Mouse (Mus musculus): Measurements from ENCODE around the gene Ccdc69. TPM values are rescaled to one million over a fixed set of nuclear protein-coding genes. Genes with fewer than 3 reads are reported as not detected.

The Ccdc69 gene
- total and polyA plus RNA-seq, 3 experiments, result 0.31 to 0.42 TPM; not detected in 1

GRCm38 (mm10) chr11:55089892-55090291 lies 12.0 kb upstream of the Ccdc69 start:
- TF ChIP-seq MYB (IDR thresholded peaks at IDR 0.05; ENCODE audit: low read depth, low read length), result no peak
- TF ChIP-seq USF1 (IDR thresholded peaks at IDR 0.05; ENCODE audit: low read depth, low read length), result no peak
- no peak for TF ChIP-seq GATA1 (IDR thresholded peaks at IDR 0.05; ENCODE audit: low read depth, low read length)
- TF ChIP-seq BHLHE40 (IDR thresholded peaks at IDR 0.05; ENCODE audit: borderline replicate concordance, low read depth, low read length), result no peak
- TF ChIP-seq MAZ (IDR thresholded peaks at IDR 0.05; ENCODE audit: low read depth, low read length), result no peak
- no peak overlapping the region for H3K27ac ChIP-seq (ENCODE audit: control insufficient read depth, low read depth, low read length)
- H3K79me2 ChIP-seq (ENCODE audit: control insufficient read depth, insufficient read depth, low read length, poor library complexity), result no peaks in the 10 kb centered on the region
- no peak for DNase-seq (ENCODE audit: low read depth, low spot score)
- H3K9ac ChIP-seq (ENCODE audit: control insufficient read depth, low read depth, low read length, poor library complexity, severe bottlenecking), result no peak overlapping the region
- H3K27me3 ChIP-seq (ENCODE audit: control insufficient read depth in 1 of 2, insufficient read depth in 2 of 2, low read length in 2 of 2), result peaks cover 15 to 32% of the 10 kb centered on the region in 2 experiments
- H3K36me3 ChIP-seq (ENCODE audit: control insufficient read depth in 1 of 2, insufficient read depth in 2 of 2, low read length in 2 of 2), result no peaks in the 10 kb centered on the region
- no peaks in the 10 kb centered on the region for H3K9me3 ChIP-seq (replicated peaks; ENCODE audit: insufficient read depth, low read length)
- no peak overlapping the region for H3K4me3 ChIP-seq (ENCODE audit: control insufficient read depth in 1 of 2, insufficient read depth in 1 of 2, low read depth in 2 of 2, low read length in 2 of 2)
- H3K4me1 ChIP-seq (ENCODE audit: control insufficient read depth in 1 of 2, insufficient read depth in 2 of 2, low read length in 2 of 2), result no peaks in the 10 kb centered on the region

GRCm38 (mm10) chr11:55087006-55087405 lies 9.1 kb upstream of the Ccdc69 start:
- Histone ChIP-seq H3K27me3 (ENCODE audit: control insufficient read depth in 1 of 2, insufficient read depth in 2 of 2, low read length in 2 of 2) (peaks cover 12 to 18% of the 10 kb centered on the region in 2 experiments), H3K9me3 (replicated peaks; ENCODE audit: insufficient read depth, low read length) (no peaks in the 10 kb centered on the region), H3K36me3 (ENCODE audit: control insufficient read depth in 1 of 2, insufficient read depth in 2 of 2, low read length in 2 of 2) (no peaks in the 10 kb centered on the region), H3K4me1 (ENCODE audit: control insufficient read depth in 1 of 2, insufficient read depth in 2 of 2, low read length in 2 of 2) (no peaks in the 10 kb centered on the region), H3K27ac (ENCODE audit: control insufficient read depth, low read depth, low read length) (no peak overlapping the region), H3K4me3 (ENCODE audit: control insufficient read depth in 1 of 2, insufficient read depth in 1 of 2, low read depth in 2 of 2, low read length in 2 of 2) (no peak overlapping the region), H3K9ac (ENCODE audit: control insufficient read depth, low read depth, low read length, poor library complexity, severe bottlenecking) (no peak overlapping the region), H3K79me2 (ENCODE audit: control insufficient read depth, insufficient read depth, low read length, poor library complexity) (no peaks in the 10 kb centered on the region)
- peak; percentile 81 for DNase-seq (ENCODE audit: low read depth, low spot score)
- TF ChIP-seq CHD1 (IDR thresholded peaks at IDR 0.05; ENCODE audit: low read depth, low read length) (no peak), CTCF (IDR thresholded peaks at IDR 0.05 in 2 of 3, conservative IDR thresholded peaks at IDR 0.05 in 1 of 3; ENCODE audit: control insufficient read depth in 1 of 3, insufficient read depth in 1 of 3, low read depth in 2 of 3, low read length in 3 of 3, poor library complexity in 1 of 3, severe bottlenecking in 1 of 3) (peak; percentile 94 to 98 (median 97)), SIN3A (IDR thresholded peaks at IDR 0.05; ENCODE audit: low read length) (0 out of 2 replicates have a peak, but pooled peaks have one; percentile 24), TAL1 (IDR thresholded peaks at IDR 0.05; ENCODE audit: low read length) (no peak), NELFE (IDR thresholded peaks at IDR 0.05; ENCODE audit: low read depth, low read length) (no peak), POLR2A (IDR thresholded peaks at IDR 0.05; ENCODE audit: control insufficient read depth in 1 of 2, insufficient read depth in 1 of 2, low read depth in 1 of 2, low read length in 2 of 2, poor library complexity in 1 of 2) (no peak), BHLHE40 (IDR thresholded peaks at IDR 0.05; ENCODE audit: borderline replicate concordance, low read depth, low read length) (peak; percentile 32; the same call in 1 of the 2 replicates), MAZ (IDR thresholded peaks at IDR 0.05; ENCODE audit: low read depth, low read length) (0 out of 2 replicates have a peak, but pooled peaks have one; percentile 41), NRF1 (IDR thresholded peaks at IDR 0.05; ENCODE audit: insufficient read depth, low read depth, low read length, poor library complexity, severe bottlenecking) (0 out of 2 replicates have a peak, but pooled peaks have one; percentile 6), RCOR1 (IDR thresholded peaks at IDR 0.05; ENCODE audit: low read depth, low read length) (0 out of 2 replicates have a peak, but pooled peaks have one; percentile 30), CHD2 (IDR thresholded peaks at IDR 0.05; ENCODE audit: low read length) (no peak), MYC (IDR thresholded peaks at IDR 0.05; ENCODE audit: low read depth, low read length) (no peak), ZNF384 (IDR thresholded peaks at IDR 0.05; ENCODE audit: low read depth, low read length) (peak; percentile 44; the same call in 1 of the 2 replicates), MEF2A (IDR thresholded peaks at IDR 0.05; ENCODE audit: extremely low read depth, insufficient replicate concordance, low read depth, low read length, poor library complexity, severe bottlenecking) (no peak), GATA1 (IDR thresholded peaks at IDR 0.05; ENCODE audit: low read depth, low read length) (no peak), ZC3H11A (IDR thresholded peaks at IDR 0.05; ENCODE audit: low read depth, low read length) (peak; percentile 77), RAD21 (IDR thresholded peaks at IDR 0.05; ENCODE audit: low read depth, low read length) (peak; percentile 83), SMC3 (IDR thresholded peaks at IDR 0.05; ENCODE audit: low read depth, low read length) (peak; percentile 94), ELF1 (IDR thresholded peaks at IDR 0.05; ENCODE audit: low read depth, low read length) (no peak), USF1 (IDR thresholded peaks at IDR 0.05; ENCODE audit: low read depth, low read length) (peak; percentile 15; the same call in 1 of the 2 replicates)

All from MEL (cell line).